Mouse (Mus musculus) left cerebral cortex, postnatal 25 days (tissue): ENCODE data around the gene Slc9a9. TPM values are rescaled to one million over a fixed set of nuclear protein-coding genes. Genes with fewer than 3 reads are reported as not detected.

Experiments used
- DNase-seq, 2 experiments: peaks; one replicate each; pipeline ENCODE4 v3.0.0; 2022; ENCODE audit warnings: low spot score in 2 of 2, mixed read lengths in 1 of 2
- intact Hi-C: fragments of 180-260 bp; cut with DNase I; formaldehyde crosslinking; loops from one replicate; pipeline ENCODE4 v1.15.1; 2025
- total RNA-seq, 2 experiments: library from RNA; stranded (reverse); gene quantifications; 2 replicates each; pipeline ENCODE4 v1.2.3; 2021

Gene Slc9a9
- total RNA-seq, 2 experiments from 2014 or later, result 17.9 to 24.0 TPM

- intact Hi-C loops, result no loop called here
- no peak for DNase-seq
Measured at GRCm38 (mm10) chr9:95034140-95034970, 364.6 kb downstream of the Slc9a9 start.

- intact Hi-C loops, result no loop called here
- DNase-seq, result no peak
Measured at GRCm38 (mm10) chr9:95036209-95036608, 366.5 kb downstream of the Slc9a9 start.

- intact Hi-C loops, result no loop called here
- no peak for DNase-seq
Measured at GRCm38 (mm10) chr9:95042420-95042819, 372.7 kb downstream of the Slc9a9 start.

- intact Hi-C loops, result no loop called here
- no peak for DNase-seq
Measured at GRCm38 (mm10) chr9:95052160-95052559, 382.5 kb downstream of the Slc9a9 start.

GRCm38 (mm10) chr9:95053183-95053582 lies 383.5 kb downstream of the Slc9a9 start:
- intact Hi-C loops, result no loop called here
- no peak for DNase-seq

GRCm38 (mm10) chr9:95055843-95056242 lies 386.1 kb downstream of the Slc9a9 start:
- DNase-seq, result peak in 1 of 2 experiments; percentile 54
- intact Hi-C loops, result loop anchor here (1.0 to 2.0 kb wide), 2 partner anchors 83 to 263 kb away; no protein-coding TSS in a partner anchor

GRCm38 (mm10) chr9:95060702-95061101 lies 391.0 kb downstream of the Slc9a9 start:
- DNase-seq, result peak in 1 of 2 experiments; percentile 52
- intact Hi-C loops, result no loop called here

- intact Hi-C loops, result no loop called here
- no peak for DNase-seq
Measured at GRCm38 (mm10) chr9:95067037-95067436, 397.3 kb downstream of the Slc9a9 start.

- no peak for DNase-seq
- intact Hi-C loops, result no loop called here
Measured at GRCm38 (mm10) chr9:95068466-95068865, 398.8 kb downstream of the Slc9a9 start.

GRCm38 (mm10) chr9:95070832-95071519 lies 401.3 kb downstream of the Slc9a9 start:
- intact Hi-C loops, result loop anchor here (5.0 kb wide), 2 partner anchors 104 to 334 kb away; no protein-coding TSS in a partner anchor
- no peak for DNase-seq

GRCm38 (mm10) chr9:95072450-95072955 lies 402.8 kb downstream of the Slc9a9 start:
- no peak for DNase-seq
- intact Hi-C loops, result loop anchor here (5.0 kb wide), 2 partner anchors 105 to 335 kb away; no protein-coding TSS in a partner anchor

- no peak for DNase-seq
- intact Hi-C loops, result loop anchor here (5.0 kb wide), 2 partner anchors 106 to 336 kb away; no protein-coding TSS in a partner anchor
Measured at GRCm38 (mm10) chr9:95073691-95074090, 404.0 kb downstream of the Slc9a9 start.

GRCm38 (mm10) chr9:95075856-95076255 lies 406.1 kb downstream of the Slc9a9 start:
- intact Hi-C loops, result loop anchor here (5.0 kb wide), 1 partner anchor 331 kb away; the partner anchor contains the start of gene Chst2
- DNase-seq, result peak in 1 of 2 experiments; percentile 68

- intact Hi-C loops, result loop anchor here (5.0 kb wide), 1 partner anchor 329 kb away; the partner anchor contains the start of gene Chst2
- DNase-seq, result no peak
Measured at GRCm38 (mm10) chr9:95077938-95078337, 408.2 kb downstream of the Slc9a9 start.

- intact Hi-C loops, result loop anchor here (5.0 kb wide), 1 partner anchor 329 kb away; the partner anchor contains the start of gene Chst2
Measured at GRCm38 (mm10) chr9:95078626-95079025, 408.9 kb downstream of the Slc9a9 start.

GRCm38 (mm10) chr9:95079951-95080350 lies 410.2 kb downstream of the Slc9a9 start:
- intact Hi-C loops, result loop anchor here (5.0 kb wide), 1 partner anchor 327 kb away; the partner anchor contains the start of gene Chst2
- DNase-seq, result no peak

More at GRCm38 (mm10) chr9:95078626-95079025, 408.9 kb downstream of the Slc9a9 start:
- DNase-seq, result no peak

GRCm38 (mm10) chr9:95086109-95086821 lies 416.6 kb downstream of the Slc9a9 start:
- intact Hi-C loops, result no loop called here
- no peak for DNase-seq

GRCm38 (mm10) chr9:95088221-95088620 lies 418.5 kb downstream of the Slc9a9 start:
- no peak for DNase-seq
- intact Hi-C loops, result no loop called here

- intact Hi-C loops, result no loop called here
- peak; percentile 48 to 64 for DNase-seq
Measured at GRCm38 (mm10) chr9:95089050-95089449, 419.3 kb downstream of the Slc9a9 start.
